Mouse (Mus musculus) neural tube, embryonic 12.5 days (tissue): ENCODE data around the gene Ager. TPM values are rescaled to one million over a fixed set of nuclear protein-coding genes. Genes with fewer than 3 reads are reported as not detected.
A peak's percentile ranks its signal among the peaks of the same experiment; 100 is the strongest.

Source experiments
- ATAC-seq: fragments of 200-750 bp; cut with Nextera tagmentation; 2 replicates; pipeline ENCODE4 v1.8.0; 2017; ENCODE audit warnings: low read depth, mild to moderate bottlenecking, moderate TSS enrichment, moderate library complexity; ENCODE audit not compliant: low FRiP score
- H3K27ac ChIP-seq: fragments of 300-500 bp; sonication (generic); 2 replicates; pipeline ENCODE4 v1.5.1; 2016
- H3K27me3 ChIP-seq: fragments of 300-500 bp; sonication (generic); replicated peaks from 2 replicates; pipeline ENCODE4 v1.6.1; 2016; ENCODE audit warnings: mild to moderate bottlenecking
- H3K36me3 ChIP-seq: fragments of 300-500 bp; sonication (generic); 2 replicates; pipeline ENCODE4 v1.6.1; 2016; ENCODE audit warnings: mild to moderate bottlenecking
- H3K4me1 ChIP-seq: fragments of 300-500 bp; sonication (generic); 2 replicates; pipeline ENCODE4 v1.6.1; 2016
- H3K4me2 ChIP-seq: fragments of 300-500 bp; sonication (generic); replicated peaks from 2 replicates; pipeline ENCODE4 v1.6.1; 2016; ENCODE audit warnings: mild to moderate bottlenecking
- H3K4me3 ChIP-seq: fragments of 300-500 bp; sonication (generic); 2 replicates; pipeline ENCODE4 v1.5.1; 2016
- H3K9ac ChIP-seq: fragments of 300-500 bp; sonication (generic); 2 replicates; pipeline ENCODE4 v1.6.1; 2016; ENCODE audit warnings: mild to moderate bottlenecking
- H3K9me3 ChIP-seq: fragments of 300-500 bp; sonication (generic); 2 replicates; pipeline ENCODE4 v1.6.1; 2016; ENCODE audit warnings: mild to moderate bottlenecking
- WGBS: fragments of 180-500 bp; shearing (Covaris S2); methylation state at CpG from one replicate; pipeline ENCODE4 v1.1.7; 2016; 5-methylcytosine and 5-hydroxymethylcytosine counted together
- polyA plus RNA-seq: library from polyadenylated mRNA; unstranded; fragments of >200 nt; fragmentation: Nextera tagmentation; extraction: Ambion mirVana; gene quantifications from 2 replicates; pipeline ENCODE4 v1.2.1, GENCODE M21; 2016

Gene Ager
- polyA plus RNA-seq, 1 experiment from 2014 or later = 1.9 TPM

- peaks cover 50% of the 10 kb centered on the region for H3K4me1 ChIP-seq
- H3K9me3 ChIP-seq = no peaks in the 10 kb centered on the region
- no peaks in the 10 kb centered on the region for H3K27me3 ChIP-seq
- peak; percentile 34 for ATAC-seq
- WGBS = 17% methylated on average over 32 of the region's 32 CpGs
- H3K4me2 ChIP-seq = peak overlapping the region; percentile 90
- H3K9ac ChIP-seq = peak overlapping the region; percentile 90
- peak overlapping the region; percentile 98 for H3K27ac ChIP-seq
- H3K4me3 ChIP-seq = peak overlapping the region; percentile 65
- H3K36me3 ChIP-seq = no peaks in the 10 kb centered on the region
Observed at GRCm38 (mm10) chr17:34585877-34586771, 11.5 kb upstream of the Ager start.

- Histone ChIP-seq H3K4me1 (peaks cover 56% of the 10 kb centered on the region), H3K9me3 (no peaks in the 10 kb centered on the region), H3K4me2 (peak overlapping the region; percentile 90), H3K27ac (peak overlapping the region; percentile 98), H3K36me3 (no peaks in the 10 kb centered on the region), H3K9ac (peak overlapping the region; percentile 90), H3K4me3 (peak overlapping the region; percentile 65), H3K27me3 (no peaks in the 10 kb centered on the region)
- peak; percentile 79 for ATAC-seq
- WGBS = 0% methylated on average over 38 of the region's 38 CpGs
Observed at GRCm38 (mm10) chr17:34586796-34587422, 10.8 kb upstream of the Ager start.

- H3K27ac ChIP-seq = peak overlapping the region; percentile 98
- H3K4me2 ChIP-seq = peak overlapping the region; percentile 90
- H3K27me3 ChIP-seq = no peaks in the 10 kb centered on the region
- H3K4me1 ChIP-seq = peaks cover 56% of the 10 kb centered on the region
- H3K9me3 ChIP-seq = no peaks in the 10 kb centered on the region
- WGBS = 0% methylated on average over 50 of the region's 50 CpGs
- peak; percentile 80 for ATAC-seq
- H3K4me3 ChIP-seq = peak overlapping the region; percentile 65
- H3K36me3 ChIP-seq = no peaks in the 10 kb centered on the region
- peak overlapping the region; percentile 90 for H3K9ac ChIP-seq
Observed at GRCm38 (mm10) chr17:34587423-34587811, 10.2 kb upstream of the Ager start.

- no peak for ATAC-seq
- H3K9me3 ChIP-seq = no peaks in the 10 kb centered on the region
Observed at GRCm38 (mm10) chr17:34587814-34588213, 9.8 kb upstream of the Ager start.

GRCm38 (mm10) chr17:34588767-34589166, 8.9 kb upstream of the Ager start:
- Histone ChIP-seq H3K4me1 (peaks cover 67% of the 10 kb centered on the region), H3K9ac (no peak overlapping the region), H3K4me2 (peak overlapping the region; percentile 18; the same call in 1 of the 2 replicates), H3K27ac (no peak overlapping the region), H3K9me3 (no peaks in the 10 kb centered on the region), H3K27me3 (no peaks in the 10 kb centered on the region), H3K4me3 (no peak overlapping the region), H3K36me3 (no peaks in the 10 kb centered on the region)
- no peak for ATAC-seq
- 55% methylated on average over 3 of the region's 3 CpGs for WGBS

More at GRCm38 (mm10) chr17:34587814-34588213, 9.8 kb upstream of the Ager start:
- peak overlapping the region; percentile 98 for H3K27ac ChIP-seq
- peak overlapping the region; percentile 90 for H3K4me2 ChIP-seq
- H3K36me3 ChIP-seq = no peaks in the 10 kb centered on the region
- 3% methylated on average over 19 of the region's 19 CpGs for WGBS
- peak overlapping the region; percentile 90 for H3K9ac ChIP-seq
- peak overlapping the region; percentile 65 for H3K4me3 ChIP-seq
- H3K4me1 ChIP-seq = peaks cover 59% of the 10 kb centered on the region
- H3K27me3 ChIP-seq = no peaks in the 10 kb centered on the region

GRCm38 (mm10) chr17:34589206-34589605, 8.5 kb upstream of the Ager start:
- Histone ChIP-seq H3K27ac (no peak overlapping the region), H3K4me3 (no peak overlapping the region), H3K27me3 (no peaks in the 10 kb centered on the region), H3K4me2 (peak overlapping the region; percentile 35), H3K9ac (no peak overlapping the region), H3K36me3 (no peaks in the 10 kb centered on the region), H3K4me1 (peaks cover 71% of the 10 kb centered on the region), H3K9me3 (no peaks in the 10 kb centered on the region)
- ATAC-seq = no peak
- 54% methylated on average over 7 of the region's 7 CpGs for WGBS

GRCm38 (mm10) chr17:34589681-34590101, 8.0 kb upstream of the Ager start, which contains the start of gene Gpsm3:
Gene Gpsm3, plus strand, starts transcription at chr17:34589806.
- 41% methylated on average over 7 of the region's 7 CpGs for WGBS
- no peak within 1 kb of the TSS for H3K4me3 ChIP-seq
- H3K27ac ChIP-seq = no peak within 1 kb of the TSS
- peaks cover 76% of the 10 kb centered on the region for H3K4me1 ChIP-seq
- no peaks in the 10 kb centered on the region for H3K27me3 ChIP-seq
- no peak for ATAC-seq
- H3K9ac ChIP-seq = no peak within 1 kb of the TSS; the same call in 1 of the 2 replicates
- H3K9me3 ChIP-seq = no peaks in the 10 kb centered on the region
- peaks cover 4% of the 10 kb centered on the region; the same call in 1 of the 2 replicates for H3K36me3 ChIP-seq
- H3K4me2 ChIP-seq = peak within 1 kb of the TSS; percentile 93

- H3K9ac ChIP-seq = no peak overlapping the region; the same call in 1 of the 2 replicates
- peaks cover 79% of the 10 kb centered on the region for H3K4me1 ChIP-seq
- no peak for ATAC-seq
- H3K27me3 ChIP-seq = no peaks in the 10 kb centered on the region
- 73% methylated on average over 15 of the region's 15 CpGs for WGBS
- H3K36me3 ChIP-seq = peaks cover 11% of the 10 kb centered on the region
- H3K27ac ChIP-seq = no peak overlapping the region
- H3K4me3 ChIP-seq = no peak overlapping the region
- H3K9me3 ChIP-seq = no peaks in the 10 kb centered on the region
- H3K4me2 ChIP-seq = peak overlapping the region; percentile 93
Observed at GRCm38 (mm10) chr17:34590154-34590987, 7.3 kb upstream of the Ager start.

- Histone ChIP-seq H3K4me1 (peaks cover 70% of the 10 kb centered on the region), H3K27ac (peak within 1 kb of the TSS; percentile 96), H3K9ac (peak within 1 kb of the TSS; percentile 98), H3K27me3 (no peaks in the 10 kb centered on the region), H3K36me3 (peaks cover 19% of the 10 kb centered on the region), H3K4me3 (peak within 1 kb of the TSS; percentile 84), H3K9me3 (no peaks in the 10 kb centered on the region), H3K4me2 (peak within 1 kb of the TSS; percentile 93)
- 2% methylated on average over 21 of the region's 21 CpGs for WGBS
- peak; percentile 4; the same call in 1 of the 2 replicates for ATAC-seq
Observed at GRCm38 (mm10) chr17:34591029-34591993, 6.4 kb upstream of the Ager start, which contains the start of gene Pbx2. Gene Pbx2, plus strand, starts transcription at chr17:34591266.

GRCm38 (mm10) chr17:34591994-34592375, 5.7 kb upstream of the Ager start:
- H3K9me3 ChIP-seq = no peaks in the 10 kb centered on the region
- H3K27ac ChIP-seq = peak overlapping the region; percentile 96
- peak overlapping the region; percentile 98 for H3K9ac ChIP-seq
- 2% methylated on average over 29 of the region's 35 CpGs for WGBS
- peaks cover 19% of the 10 kb centered on the region for H3K36me3 ChIP-seq
- peak overlapping the region; percentile 84 for H3K4me3 ChIP-seq
- peak; percentile 35 for ATAC-seq
- peak overlapping the region; percentile 93 for H3K4me2 ChIP-seq
- H3K27me3 ChIP-seq = no peaks in the 10 kb centered on the region
- peaks cover 66% of the 10 kb centered on the region for H3K4me1 ChIP-seq
